Mouse (Mus musculus): Measurements from ENCODE around the gene Gtf2ird1. TPM values are rescaled to one million over a fixed set of nuclear protein-coding genes. Genes with fewer than 3 reads are reported as not detected.

Gtf2ird1 gene
- polyA plus RNA-seq, 1 experiment, result 62.0 TPM

GRCm38 (mm10) chr5:134315623-134316350 lies 140.7 kb downstream of the Gtf2ird1 start:
- Histone ChIP-seq H3K36me3 (ENCODE audit: control insufficient read depth, insufficient read depth) (no peaks in the 10 kb centered on the region), H3ac (ENCODE audit: control insufficient read depth, insufficient read length) (peak overlapping the region; percentile 96), H3K4me2 (ENCODE audit: low read depth) (peak overlapping the region; percentile 90), H3K27me3 (ENCODE audit: control insufficient read depth, insufficient read depth, insufficient read length) (no peaks in the 10 kb centered on the region), H3K4me3 (peak overlapping the region; percentile 88), H3K79me2 (ENCODE audit: control insufficient read depth, insufficient read depth) (peaks cover 35% of the 10 kb centered on the region)
- TF ChIP-seq TCF3 (IDR thresholded peaks at IDR 0.05; ENCODE audit: insufficient read length, low read depth) (no peak), MAX (IDR thresholded peaks at IDR 0.05; ENCODE audit: low read depth) (no peak), TCF12 (IDR thresholded peaks at IDR 0.05; ENCODE audit: insufficient read depth, poor library complexity, severe bottlenecking) (no peak), MYOG (IDR thresholded peaks at IDR 0.05; ENCODE audit: control insufficient read depth in 1 of 3, insufficient read depth in 1 of 3, insufficient read length in 2 of 3, low read depth in 2 of 3) (no peak), USF1 (IDR thresholded peaks at IDR 0.05; ENCODE audit: low read depth) (no peak), REST (IDR thresholded peaks at IDR 0.05; ENCODE audit: insufficient read depth, insufficient read length) (no peak), E2F4 (IDR thresholded peaks at IDR 0.05; ENCODE audit: insufficient read depth) (no peak), CEBPB (IDR thresholded peaks at IDR 0.05; ENCODE audit: insufficient read depth, poor library complexity, severe bottlenecking) (no peak)

GRCm38 (mm10) chr5:134314688-134315622 lies 141.6 kb downstream of the Gtf2ird1 start, which contains the start of gene Gtf2i:
TSS of gene Gtf2i (minus strand) at chr5:134314760.
- peak within 1 kb of the TSS; percentile 96 for H3ac ChIP-seq (ENCODE audit: control insufficient read depth, insufficient read length)
- TF ChIP-seq POLR2A (IDR thresholded peaks at IDR 0.05; ENCODE audit: insufficient read length, low read depth) (peak; percentile 64), USF1 (IDR thresholded peaks at IDR 0.05; ENCODE audit: low read depth) (no peak), MYOD1 (IDR thresholded peaks at IDR 0.05; ENCODE audit: control insufficient read depth in 1 of 3, insufficient read length in 2 of 3, low read depth in 2 of 3) (peak in 1 of 3 experiments; percentile 31), POLR2AphosphoS2 (IDR thresholded peaks at IDR 0.05; ENCODE audit: insufficient read length, low read depth) (peak; percentile 26), MYOG (IDR thresholded peaks at IDR 0.05; ENCODE audit: control insufficient read depth in 1 of 3, insufficient read depth in 1 of 3, insufficient read length in 2 of 3, low read depth in 2 of 3) (no peak), REST (IDR thresholded peaks at IDR 0.05; ENCODE audit: insufficient read depth, insufficient read length) (no peak), TCF3 (IDR thresholded peaks at IDR 0.05; ENCODE audit: insufficient read length, low read depth) (no peak), CEBPB (IDR thresholded peaks at IDR 0.05; ENCODE audit: insufficient read depth, poor library complexity, severe bottlenecking) (no peak), E2F4 (IDR thresholded peaks at IDR 0.05; ENCODE audit: insufficient read depth) (no peak), SRF (IDR thresholded peaks at IDR 0.05; ENCODE audit: control insufficient read depth, insufficient read length, low read depth) (no peak), TCF12 (IDR thresholded peaks at IDR 0.05; ENCODE audit: insufficient read depth, poor library complexity, severe bottlenecking) (no peak), MAX (IDR thresholded peaks at IDR 0.05; ENCODE audit: low read depth) (no peak)
- peaks cover 43% of the 10 kb centered on the region for H3K79me2 ChIP-seq (ENCODE audit: control insufficient read depth, insufficient read depth)

DNA sequence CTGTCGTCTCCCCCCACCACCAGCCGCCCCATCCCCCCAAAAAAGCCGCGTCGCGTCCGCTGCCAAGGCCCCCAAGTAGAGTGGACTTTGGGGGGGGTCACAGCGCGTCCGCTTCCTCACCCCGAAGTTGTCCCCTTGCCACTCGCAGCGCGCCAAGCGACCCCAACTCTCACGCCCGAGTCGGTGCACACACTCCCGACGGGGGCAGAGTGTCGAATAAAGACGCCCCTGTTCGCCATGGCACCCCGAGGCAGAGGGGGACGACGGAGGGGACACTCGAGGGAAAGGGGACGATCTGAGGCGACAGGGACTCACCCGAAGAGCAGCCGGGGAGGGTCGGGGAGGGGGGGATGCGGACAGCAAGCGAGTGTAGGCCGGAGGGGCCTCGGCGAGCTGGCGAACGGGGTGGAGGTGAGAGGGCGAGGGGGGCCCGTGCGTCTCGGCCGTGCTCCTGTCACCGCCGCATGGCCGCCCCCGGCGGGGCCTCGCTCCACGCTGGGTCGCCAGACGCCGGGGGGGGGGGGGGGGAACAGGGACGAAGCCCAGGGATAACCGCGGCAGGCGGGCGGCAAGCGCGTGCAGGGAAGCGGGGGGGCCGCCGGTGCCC lies 142.3 kb downstream of the Gtf2ird1 start:
- Histone ChIP-seq H3ac (ENCODE audit: control insufficient read depth, insufficient read length) (peak overlapping the region; percentile 96), H3K4me2 (ENCODE audit: low read depth) (peak overlapping the region; percentile 12), H3K36me3 (ENCODE audit: control insufficient read depth, insufficient read depth) (peaks cover 8% of the 10 kb centered on the region), H3K4me3 (peak overlapping the region; percentile 88), H3K27me3 (ENCODE audit: control insufficient read depth, insufficient read depth, insufficient read length) (no peaks in the 10 kb centered on the region), H3K79me2 (ENCODE audit: control insufficient read depth, insufficient read depth) (peaks cover 48% of the 10 kb centered on the region)
- TF ChIP-seq POLR2A (IDR thresholded peaks at IDR 0.05; ENCODE audit: insufficient read length, low read depth) (peak; percentile 36), CEBPB (IDR thresholded peaks at IDR 0.05; ENCODE audit: insufficient read depth, poor library complexity, severe bottlenecking) (no peak), MAX (IDR thresholded peaks at IDR 0.05; ENCODE audit: low read depth) (no peak), E2F4 (IDR thresholded peaks at IDR 0.05; ENCODE audit: insufficient read depth) (no peak), MYOD1 (IDR thresholded peaks at IDR 0.05; ENCODE audit: control insufficient read depth in 1 of 3, insufficient read length in 2 of 3, low read depth in 2 of 3) (no peak), REST (IDR thresholded peaks at IDR 0.05; ENCODE audit: insufficient read depth, insufficient read length) (no peak), MYOG (IDR thresholded peaks at IDR 0.05; ENCODE audit: control insufficient read depth in 1 of 3, insufficient read depth in 1 of 3, insufficient read length in 2 of 3, low read depth in 2 of 3) (no peak), USF1 (IDR thresholded peaks at IDR 0.05; ENCODE audit: low read depth) (no peak), POLR2AphosphoS2 (IDR thresholded peaks at IDR 0.05; ENCODE audit: insufficient read length, low read depth) (peak; percentile 6), TCF3 (IDR thresholded peaks at IDR 0.05; ENCODE audit: insufficient read length, low read depth) (no peak), SRF (IDR thresholded peaks at IDR 0.05; ENCODE audit: control insufficient read depth, insufficient read length, low read depth) (no peak), TCF12 (IDR thresholded peaks at IDR 0.05; ENCODE audit: insufficient read depth, poor library complexity, severe bottlenecking) (no peak)

More at GRCm38 (mm10) chr5:134314688-134315622, 141.6 kb downstream of the Gtf2ird1 start, which contains the start of gene Gtf2i:
- H3K4me3 ChIP-seq, result peak within 1 kb of the TSS; percentile 88
- H3K4me2 ChIP-seq (ENCODE audit: low read depth), result peak within 1 kb of the TSS; percentile 90
- H3K27me3 ChIP-seq (ENCODE audit: control insufficient read depth, insufficient read depth, insufficient read length), result no peaks in the 10 kb centered on the region
- H3K36me3 ChIP-seq (ENCODE audit: control insufficient read depth, insufficient read depth), result peaks cover 4% of the 10 kb centered on the region

All from myocyte (in vitro differentiated cells).